Mouse (Mus musculus): ENCODE data around the gene Kcnj14. TPM values are rescaled to one million over a fixed set of nuclear protein-coding genes. Genes with fewer than 3 reads are reported as not detected.

The Kcnj14 gene
- total and polyA plus RNA-seq, 2 experiments from 2014 or later, result 0.29 TPM; not detected in 1

DNA sequence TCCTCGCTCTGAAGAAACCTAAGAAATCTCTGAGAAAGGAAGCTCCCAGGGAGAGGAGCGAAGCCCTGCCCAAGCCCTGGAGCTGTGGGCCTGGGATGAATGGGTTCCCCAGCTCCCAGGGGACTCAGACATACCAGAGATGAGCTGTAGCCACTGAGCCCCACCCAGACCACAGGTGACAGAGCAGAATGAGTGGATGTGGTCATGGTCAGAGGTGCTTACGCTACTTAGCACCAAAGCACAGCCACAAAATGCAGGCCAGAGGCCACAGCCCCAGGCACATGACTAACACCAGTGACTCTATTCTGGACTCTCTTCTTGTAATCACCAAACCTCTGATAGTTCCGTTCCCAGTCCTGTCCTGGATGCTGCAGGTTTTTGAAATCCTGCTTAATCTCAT lies 53.5 kb downstream of the Kcnj14 start:
- no peak for ATAC-seq (ENCODE audit: insufficient read depth, low read depth)

DNA sequence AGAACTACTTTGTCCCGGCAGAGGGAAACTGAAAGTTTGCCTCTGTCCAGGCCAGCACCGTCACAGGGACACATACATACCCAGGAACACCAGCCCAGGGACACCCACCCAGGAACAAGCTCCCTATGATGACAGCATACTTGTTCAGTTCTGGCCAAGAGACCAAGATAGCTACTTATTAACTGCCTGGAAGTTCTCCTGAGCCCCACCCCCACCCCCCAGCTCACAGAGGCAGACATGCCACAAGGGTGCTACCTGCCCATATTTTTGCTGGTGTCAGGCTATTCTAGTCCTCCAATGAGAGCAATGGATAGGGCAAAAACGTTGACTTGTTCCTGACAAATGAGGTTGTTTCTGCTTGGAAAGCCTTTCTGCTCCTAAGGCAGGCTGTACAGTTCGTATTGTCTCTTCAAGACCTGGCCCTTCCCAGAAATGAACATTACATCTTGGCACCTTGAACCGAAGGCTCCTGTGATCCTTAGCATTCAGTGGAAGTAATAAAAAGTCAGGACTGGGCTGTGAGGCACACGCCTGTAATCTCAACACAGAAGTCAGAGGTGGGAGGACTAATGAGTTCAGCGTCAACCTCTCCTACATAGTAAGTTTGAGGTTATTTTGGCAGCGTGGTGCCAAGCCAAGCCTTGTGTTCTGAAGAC lies 54.0 kb downstream of the Kcnj14 start:
- 63% methylated on average over 8 of the region's 8 CpGs for WGBS
- peaks cover 9% of the 10 kb centered on the region; the same call in 1 of the 2 replicates for H3K27me3 ChIP-seq (ENCODE audit: control insufficient read depth, insufficient read depth, low read length)
- no peaks in the 10 kb centered on the region for H3K4me1 ChIP-seq (ENCODE audit: control insufficient read depth, insufficient read depth)
- no peak overlapping the region for H3K4me3 ChIP-seq (ENCODE audit: low read depth, low read length)
- H3K9ac ChIP-seq (replicated peaks; ENCODE audit: low read depth, low read length), result no peak overlapping the region
- H3K36me3 ChIP-seq (replicated peaks; ENCODE audit: control insufficient read depth, insufficient read depth, low read length), result no peaks in the 10 kb centered on the region
- DNase-seq (ENCODE audit: low spot score), result no peak
- H3K27ac ChIP-seq (ENCODE audit: low read depth), result no peak overlapping the region
- H3K4me2 ChIP-seq (ENCODE audit: low read depth, low read length), result no peak overlapping the region
- TF ChIP-seq CTCF (IDR thresholded peaks at IDR 0.05; ENCODE audit: low read depth) (no peak), EP300 (IDR thresholded peaks at IDR 0.05; ENCODE audit: low read depth) (no peak)
- 0 out of 2 replicates have a peak, but pooled peaks have one; percentile 20 for ATAC-seq (ENCODE audit: insufficient read depth, low read depth)
- H3K9me3 ChIP-seq (replicated peaks; ENCODE audit: control insufficient read depth, low read length), result no peaks in the 10 kb centered on the region

More for the DNA sequence above, 53.5 kb downstream of the Kcnj14 start:
- Histone ChIP-seq H3K4me1 (ENCODE audit: control insufficient read depth, insufficient read depth) (no peaks in the 10 kb centered on the region), H3K9ac (replicated peaks; ENCODE audit: low read depth, low read length) (no peak overlapping the region), H3K4me2 (ENCODE audit: low read depth, low read length) (no peak overlapping the region), H3K9me3 (replicated peaks; ENCODE audit: control insufficient read depth, low read length) (no peaks in the 10 kb centered on the region), H3K36me3 (replicated peaks; ENCODE audit: control insufficient read depth, insufficient read depth, low read length) (no peaks in the 10 kb centered on the region), H3K4me3 (ENCODE audit: low read depth, low read length) (no peak overlapping the region), H3K27me3 (ENCODE audit: control insufficient read depth, insufficient read depth, low read length) (peaks cover 6% of the 10 kb centered on the region; the same call in 1 of the 2 replicates), H3K27ac (ENCODE audit: low read depth) (no peak overlapping the region)
- 62% methylated on average over 4 of the region's 4 CpGs for WGBS
- no peak for DNase-seq (ENCODE audit: low spot score)
- TF ChIP-seq CTCF (IDR thresholded peaks at IDR 0.05; ENCODE audit: low read depth), result no peak
- no peak for TF ChIP-seq EP300 (IDR thresholded peaks at IDR 0.05; ENCODE audit: low read depth)

DNA sequence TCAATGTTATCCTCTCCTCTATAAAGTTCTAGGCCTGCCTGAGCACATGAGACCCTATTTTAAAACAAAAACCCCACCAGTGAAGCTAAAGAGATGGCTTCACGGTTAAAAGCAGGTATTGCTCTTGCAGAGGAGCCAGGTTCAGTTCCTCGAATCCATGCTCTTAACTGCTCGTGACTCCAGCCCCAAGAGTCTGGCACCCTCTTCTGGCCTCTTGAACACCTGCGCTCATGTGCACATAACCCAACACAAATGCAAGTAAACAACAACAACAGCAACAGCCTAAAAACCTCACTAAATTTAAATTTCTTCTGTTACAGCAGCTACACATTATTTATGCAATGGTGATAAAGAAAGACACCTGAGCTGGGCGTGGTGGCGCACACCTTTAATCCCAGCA lies 57.1 kb downstream of the Kcnj14 start:
- DNase-seq (ENCODE audit: low spot score), result no peak
- H3K36me3 ChIP-seq (replicated peaks; ENCODE audit: control insufficient read depth, insufficient read depth, low read length), result no peaks in the 10 kb centered on the region
- H3K4me1 ChIP-seq (ENCODE audit: control insufficient read depth, insufficient read depth), result no peaks in the 10 kb centered on the region
- H3K27me3 ChIP-seq (ENCODE audit: control insufficient read depth, insufficient read depth, low read length), result peaks cover 5% of the 10 kb centered on the region; the same call in 1 of the 2 replicates
- no peak overlapping the region for H3K4me3 ChIP-seq (ENCODE audit: low read depth, low read length)
- no peak for TF ChIP-seq EP300 (IDR thresholded peaks at IDR 0.05; ENCODE audit: low read depth)
- TF ChIP-seq CTCF (IDR thresholded peaks at IDR 0.05; ENCODE audit: low read depth), result no peak
- no peaks in the 10 kb centered on the region for H3K9me3 ChIP-seq (replicated peaks; ENCODE audit: control insufficient read depth, low read length)
- no peak overlapping the region for H3K27ac ChIP-seq (ENCODE audit: low read depth)
- no peak for ATAC-seq (ENCODE audit: insufficient read depth, low read depth)
- H3K9ac ChIP-seq (replicated peaks; ENCODE audit: low read depth, low read length), result no peak overlapping the region
- H3K4me2 ChIP-seq (ENCODE audit: low read depth, low read length), result no peak overlapping the region
- 87% methylated on average over 6 of the region's 6 CpGs for WGBS

DNA sequence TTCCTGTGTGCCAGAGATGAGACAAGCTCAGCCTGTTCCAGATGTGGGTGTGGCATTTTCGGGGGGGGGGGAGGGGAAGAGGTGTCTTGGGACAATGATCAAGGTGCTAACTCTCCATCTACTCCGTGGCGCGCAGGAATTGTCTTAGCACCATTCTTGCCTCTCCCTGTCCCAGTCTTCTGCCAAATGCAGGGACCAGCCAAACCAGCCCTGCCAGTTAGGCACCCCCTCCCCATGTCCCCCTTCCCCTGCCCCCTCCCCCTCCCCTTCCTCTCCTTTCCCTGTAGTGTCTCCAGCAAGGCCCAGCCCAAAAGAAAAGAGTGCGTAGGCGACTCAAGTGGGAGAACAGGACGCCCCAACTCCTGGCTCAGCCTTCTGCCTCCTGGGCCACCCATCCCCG lies 57.8 kb downstream of the Kcnj14 start:
- H3K36me3 ChIP-seq (replicated peaks; ENCODE audit: control insufficient read depth, insufficient read depth, low read length), result no peaks in the 10 kb centered on the region
- H3K9me3 ChIP-seq (replicated peaks; ENCODE audit: control insufficient read depth, low read length), result no peaks in the 10 kb centered on the region
- ATAC-seq (ENCODE audit: insufficient read depth, low read depth) (no peak), DNase-seq (ENCODE audit: low spot score) (no peak)
- peaks cover 5% of the 10 kb centered on the region; the same call in 1 of the 2 replicates for H3K27me3 ChIP-seq (ENCODE audit: control insufficient read depth, insufficient read depth, low read length)
- H3K4me1 ChIP-seq (ENCODE audit: control insufficient read depth, insufficient read depth), result no peaks in the 10 kb centered on the region
- no peak overlapping the region for H3K27ac ChIP-seq (ENCODE audit: low read depth)
- WGBS, result 49% methylated on average over 8 of the region's 8 CpGs
- H3K9ac ChIP-seq (replicated peaks; ENCODE audit: low read depth, low read length), result no peak overlapping the region
- H3K4me3 ChIP-seq (ENCODE audit: low read depth, low read length), result no peak overlapping the region
- no peak overlapping the region for H3K4me2 ChIP-seq (ENCODE audit: low read depth, low read length)
- no peak for TF ChIP-seq EP300 (IDR thresholded peaks at IDR 0.05; ENCODE audit: low read depth)

Other genes starting within 250 kb of the Kcnj14 start
- not detected in 2 replicates for gene Fgf21, start 209.3 kb downstream of the Kcnj14 start, total RNA-seq (2014; rRNA removed; ENCODE audit: low replicate concordance)
- gene Fgf21, start 209.3 kb downstream of the Kcnj14 start, polyA plus RNA-seq (2015; fragmentation: Nextera tagmentation; extraction: Ambion mirVana), result 0.12 TPM in 1 of 2 replicates, not detected in the other
- not detected in 2 replicates for gene Fut1, start 207.5 kb downstream of the Kcnj14 start, total RNA-seq (2014; rRNA removed; ENCODE audit: low replicate concordance)
- gene Fut1, start 207.5 kb downstream of the Kcnj14 start, polyA plus RNA-seq (2015; fragmentation: Nextera tagmentation; extraction: Ambion mirVana), result not detected in 2 replicates
- 0.53 TPM in 1 of 2 replicates, not detected in the other for gene Izumo1, start 203.0 kb downstream of the Kcnj14 start, total RNA-seq (2014; rRNA removed; ENCODE audit: low replicate concordance)
- 0.11 and 0.23 TPM in 2 replicates for gene Izumo1, start 203.0 kb downstream of the Kcnj14 start, polyA plus RNA-seq (2015; fragmentation: Nextera tagmentation; extraction: Ambion mirVana)
- 68.8 and 77.6 TPM in 2 replicates for gene Rasip1, start 197.3 kb downstream of the Kcnj14 start, total RNA-seq (2014; rRNA removed; ENCODE audit: low replicate concordance)
- gene Rasip1, start 197.3 kb downstream of the Kcnj14 start, polyA plus RNA-seq (2015; fragmentation: Nextera tagmentation; extraction: Ambion mirVana), result 13.7 and 14.3 TPM in 2 replicates
- gene Mamstr, start 184.8 kb downstream of the Kcnj14 start, total RNA-seq (2014; rRNA removed; ENCODE audit: low replicate concordance), result 5.6 and 6.5 TPM in 2 replicates
- gene Mamstr, start 184.8 kb downstream of the Kcnj14 start, polyA plus RNA-seq (2015; fragmentation: Nextera tagmentation; extraction: Ambion mirVana), result 7.2 and 7.7 TPM in 2 replicates
- gene Fut2, start 158.4 kb downstream of the Kcnj14 start, total RNA-seq (2014; rRNA removed; ENCODE audit: low replicate concordance), result not detected in 2 replicates
- 1.5 and 1.7 TPM in 2 replicates for gene Fut2, start 158.4 kb downstream of the Kcnj14 start, polyA plus RNA-seq (2015; fragmentation: Nextera tagmentation; extraction: Ambion mirVana)
- gene Ntn5, start 140.8 kb downstream of the Kcnj14 start, total RNA-seq (2014; rRNA removed; ENCODE audit: low replicate concordance), result not detected in 2 replicates
- 0.11 TPM in 1 of 2 replicates, not detected in the other for gene Ntn5, start 140.8 kb downstream of the Kcnj14 start, polyA plus RNA-seq (2015; fragmentation: Nextera tagmentation; extraction: Ambion mirVana)
- 0.62 and 1.3 TPM in 2 replicates for gene Sec1, start 130.4 kb downstream of the Kcnj14 start, total RNA-seq (2014; rRNA removed; ENCODE audit: low replicate concordance)
- gene Sec1, start 130.4 kb downstream of the Kcnj14 start, polyA plus RNA-seq (2015; fragmentation: Nextera tagmentation; extraction: Ambion mirVana), result 0.16 and 0.33 TPM in 2 replicates
- 1.6 and 3.0 TPM in 2 replicates for gene Car11, start 124.9 kb downstream of the Kcnj14 start, total RNA-seq (2014; rRNA removed; ENCODE audit: low replicate concordance)
- gene Car11, start 124.9 kb downstream of the Kcnj14 start, polyA plus RNA-seq (2015; fragmentation: Nextera tagmentation; extraction: Ambion mirVana), result 2.5 and 2.8 TPM in 2 replicates
- gene Dbp, start 119.7 kb downstream of the Kcnj14 start, total RNA-seq (2014; rRNA removed; ENCODE audit: low replicate concordance), result 29.3 and 37.4 TPM in 2 replicates
- gene Dbp, start 119.7 kb downstream of the Kcnj14 start, polyA plus RNA-seq (2015; fragmentation: Nextera tagmentation; extraction: Ambion mirVana), result 21.9 and 24.9 TPM in 2 replicates
- gene Rpl18, start 109.3 kb downstream of the Kcnj14 start, total RNA-seq (2014; rRNA removed; ENCODE audit: low replicate concordance), result 1,259 and 1,310 TPM in 2 replicates
- gene Rpl18, start 109.3 kb downstream of the Kcnj14 start, polyA plus RNA-seq (2015; fragmentation: Nextera tagmentation; extraction: Ambion mirVana), result 479 and 486 TPM in 2 replicates
- 19.5 and 23.3 TPM in 2 replicates for gene Sphk2, start 106.8 kb downstream of the Kcnj14 start, total RNA-seq (2014; rRNA removed; ENCODE audit: low replicate concordance)
- 11.1 and 11.4 TPM in 2 replicates for gene Sphk2, start 106.8 kb downstream of the Kcnj14 start, polyA plus RNA-seq (2015; fragmentation: Nextera tagmentation; extraction: Ambion mirVana)
- gene Fam83e, start 103.6 kb downstream of the Kcnj14 start, total RNA-seq (2014; rRNA removed; ENCODE audit: low replicate concordance), result not detected in 2 replicates
- 0.07 and 0.26 TPM in 2 replicates for gene Fam83e, start 103.6 kb downstream of the Kcnj14 start, polyA plus RNA-seq (2015; fragmentation: Nextera tagmentation; extraction: Ambion mirVana)
- gene Spaca4, start 99.0 kb downstream of the Kcnj14 start, total RNA-seq (2014; rRNA removed; ENCODE audit: low replicate concordance), result not detected in 2 replicates
- gene Spaca4, start 99.0 kb downstream of the Kcnj14 start, polyA plus RNA-seq (2015; fragmentation: Nextera tagmentation; extraction: Ambion mirVana), result not detected in 2 replicates
- 0.31 TPM in 1 of 2 replicates, not detected in the other for gene Lmtk3, start 41.0 kb downstream of the Kcnj14 start, total RNA-seq (2014; rRNA removed; ENCODE audit: low replicate concordance)
- not detected in 2 replicates for gene Lmtk3, start 41.0 kb downstream of the Kcnj14 start, polyA plus RNA-seq (2015; fragmentation: Nextera tagmentation; extraction: Ambion mirVana)
- not detected in 2 replicates for gene Sult2b1, start 40.1 kb downstream of the Kcnj14 start, total RNA-seq (2014; rRNA removed; ENCODE audit: low replicate concordance)
- 0.23 and 0.27 TPM in 2 replicates for gene Sult2b1, start 40.1 kb downstream of the Kcnj14 start, polyA plus RNA-seq (2015; fragmentation: Nextera tagmentation; extraction: Ambion mirVana)
- 99.9 and 102 TPM in 2 replicates for gene Cyth2, start 10.2 kb downstream of the Kcnj14 start, total RNA-seq (2014; rRNA removed; ENCODE audit: low replicate concordance)
- 86.5 and 90.0 TPM in 2 replicates for gene Cyth2, start 10.2 kb downstream of the Kcnj14 start, polyA plus RNA-seq (2015; fragmentation: Nextera tagmentation; extraction: Ambion mirVana)
- 26.7 and 28.8 TPM in 2 replicates for gene Grwd1, start 6.2 kb upstream of the Kcnj14 start, total RNA-seq (2014; rRNA removed; ENCODE audit: low replicate concordance)
- gene Grwd1, start 6.2 kb upstream of the Kcnj14 start, polyA plus RNA-seq (2015; fragmentation: Nextera tagmentation; extraction: Ambion mirVana), result 19.3 and 22.7 TPM in 2 replicates
- gene Kdelr1, start 48.0 kb upstream of the Kcnj14 start, total RNA-seq (2014; rRNA removed; ENCODE audit: low replicate concordance), result 279 and 304 TPM in 2 replicates
- gene Kdelr1, start 48.0 kb upstream of the Kcnj14 start, polyA plus RNA-seq (2015; fragmentation: Nextera tagmentation; extraction: Ambion mirVana), result 58.5 and 62.4 TPM in 2 replicates
- 1.0 and 3.1 TPM in 2 replicates for gene Grin2d, start 53.6 kb upstream of the Kcnj14 start, total RNA-seq (2014; rRNA removed; ENCODE audit: low replicate concordance)
- gene Grin2d, start 53.6 kb upstream of the Kcnj14 start, polyA plus RNA-seq (2015; fragmentation: Nextera tagmentation; extraction: Ambion mirVana), result 0.12 and 0.16 TPM in 2 replicates
- 0.27 TPM in 1 of 2 replicates, not detected in the other for gene Syngr4, start 71.9 kb upstream of the Kcnj14 start, total RNA-seq (2014; rRNA removed; ENCODE audit: low replicate concordance)
- 0.58 and 0.71 TPM in 2 replicates for gene Syngr4, start 71.9 kb upstream of the Kcnj14 start, polyA plus RNA-seq (2015; fragmentation: Nextera tagmentation; extraction: Ambion mirVana)
- gene Tmem143, start 72.2 kb upstream of the Kcnj14 start, total RNA-seq (2014; rRNA removed; ENCODE audit: low replicate concordance), result 94.0 and 124 TPM in 2 replicates
- 11.7 and 12.0 TPM in 2 replicates for gene Tmem143, start 72.2 kb upstream of the Kcnj14 start, polyA plus RNA-seq (2015; fragmentation: Nextera tagmentation; extraction: Ambion mirVana)
- gene Emp3, start 96.6 kb upstream of the Kcnj14 start, total RNA-seq (2014; rRNA removed; ENCODE audit: low replicate concordance), result 43.4 and 46.1 TPM in 2 replicates
- 73.0 and 75.6 TPM in 2 replicates for gene Emp3, start 96.6 kb upstream of the Kcnj14 start, polyA plus RNA-seq (2015; fragmentation: Nextera tagmentation; extraction: Ambion mirVana)
- gene Ccdc114, start 99.3 kb upstream of the Kcnj14 start, total RNA-seq (2014; rRNA removed; ENCODE audit: low replicate concordance), result 1.2 and 1.7 TPM in 2 replicates
- 2.2 and 2.9 TPM in 2 replicates for gene Ccdc114, start 99.3 kb upstream of the Kcnj14 start, polyA plus RNA-seq (2015; fragmentation: Nextera tagmentation; extraction: Ambion mirVana)
- gene Abcc6, start 205.5 kb upstream of the Kcnj14 start, total RNA-seq (2014; rRNA removed; ENCODE audit: low replicate concordance), result not detected in 2 replicates
- gene Abcc6, start 205.5 kb upstream of the Kcnj14 start, polyA plus RNA-seq (2015; fragmentation: Nextera tagmentation; extraction: Ambion mirVana), result not detected in 2 replicates
- gene Nomo1, start 208.9 kb upstream of the Kcnj14 start, total RNA-seq (2014; rRNA removed; ENCODE audit: low replicate concordance), result 35.7 and 42.3 TPM in 2 replicates
- gene Nomo1, start 208.9 kb upstream of the Kcnj14 start, polyA plus RNA-seq (2015; fragmentation: Nextera tagmentation; extraction: Ambion mirVana), result 20.9 and 23.6 TPM in 2 replicates

Data from heart, postnatal 0 days (tissue).